Mouse (Mus musculus): Measurements from ENCODE around the gene Mrpl55. TPM values are rescaled to one million over a fixed set of nuclear protein-coding genes. Genes with fewer than 3 reads are reported as not detected.
"Not testable (repeated sequence)": the region's sequence is repeated elsewhere in the genome, so short reads cannot be mapped to it uniquely, and the experiment has no call there.

Mrpl55 gene
- polyA plus RNA-seq, 1 experiment from 2014 or later, result 95.4 TPM

GRCm38 (mm10) chr11:59208153-59208831 lies 6.0 kb downstream of the Mrpl55 start, which contains the start of gene 2310033P09Rik:
Gene 2310033P09Rik, plus strand, starts transcription at chr11:59208321.
- Histone ChIP-seq H3K27ac (replicated peaks) (peak within 1 kb of the TSS; percentile 84), H3K9ac (replicated peaks) (peak within 1 kb of the TSS; percentile 70), H3K36me3 (peaks cover 49% of the 10 kb centered on the region), H3K4me1 (peaks cover 27% of the 10 kb centered on the region), H3K4me2 (replicated peaks) (peak within 1 kb of the TSS; percentile 82), H3K27me3 (no peaks in the 10 kb centered on the region), H3K4me3 (peak within 1 kb of the TSS; percentile 79), H3K9me3 (no peaks in the 10 kb centered on the region)
- ATAC-seq (replicated peaks), result peak; percentile 89
- under 1% methylated on average over 67 of the region's 67 CpGs for WGBS

- peak overlapping the region; percentile 82 for H3K4me2 ChIP-seq (replicated peaks)
- no peaks in the 10 kb centered on the region for H3K27me3 ChIP-seq
- H3K27ac ChIP-seq (replicated peaks), result peak overlapping the region; percentile 84
- H3K4me1 ChIP-seq, result peaks cover 27% of the 10 kb centered on the region
- H3K9ac ChIP-seq (replicated peaks), result peak overlapping the region; percentile 70
- 11% methylated on average over 18 of the region's 18 CpGs for WGBS
- peaks cover 49% of the 10 kb centered on the region for H3K36me3 ChIP-seq
- no peaks in the 10 kb centered on the region for H3K9me3 ChIP-seq
- ATAC-seq (replicated peaks), result peak; percentile 36
- peak overlapping the region; percentile 79 for H3K4me3 ChIP-seq
Measured at GRCm38 (mm10) chr11:59209003-59209441, 6.7 kb downstream of the Mrpl55 start.

- Histone ChIP-seq H3K9me3 (no peaks in the 10 kb centered on the region), H3K4me3 (peak overlapping the region; percentile 79), H3K27ac (replicated peaks) (no peak overlapping the region), H3K9ac (replicated peaks) (0 out of 2 replicates have a peak overlapping the region, but pooled peaks have one; percentile 70), H3K27me3 (no peaks in the 10 kb centered on the region), H3K4me2 (replicated peaks) (peak overlapping the region; percentile 82), H3K36me3 (peaks cover 45% of the 10 kb centered on the region), H3K4me1 (peaks cover 27% of the 10 kb centered on the region)
- 49% methylated on average over 5 of the region's 5 CpGs for WGBS
- no peak for ATAC-seq (replicated peaks)
Measured at GRCm38 (mm10) chr11:59209580-59209979, 7.3 kb downstream of the Mrpl55 start.

GRCm38 (mm10) chr11:59210020-59210419 lies 7.7 kb downstream of the Mrpl55 start:
- Histone ChIP-seq H3K27me3 (no peaks in the 10 kb centered on the region), H3K4me2 (replicated peaks) (no peak overlapping the region), H3K27ac (replicated peaks) (no peak overlapping the region), H3K4me3 (no peak overlapping the region), H3K36me3 (peaks cover 42% of the 10 kb centered on the region), H3K9me3 (no peaks in the 10 kb centered on the region), H3K4me1 (peaks cover 27% of the 10 kb centered on the region), H3K9ac (replicated peaks) (no peak overlapping the region)
- WGBS, result 87% methylated on average over 4 of the region's 4 CpGs
- no peak for ATAC-seq (replicated peaks)

- H3K9ac ChIP-seq (replicated peaks); H3K4me2 ChIP-seq (replicated peaks); H3K9me3 ChIP-seq; H3K27me3 ChIP-seq; H3K27ac ChIP-seq (replicated peaks); ATAC-seq (replicated peaks); H3K4me3 ChIP-seq: not testable (repeated sequence)
- peaks cover 27% of the 10 kb centered on the region for H3K4me1 ChIP-seq
- peaks cover 28% of the 10 kb centered on the region for H3K36me3 ChIP-seq
- 90% methylated on average over 9 of the region's 9 CpGs for WGBS
Measured at GRCm38 (mm10) chr11:59211561-59211960, 9.3 kb downstream of the Mrpl55 start.

- H3K4me1 ChIP-seq, result peaks cover 27% of the 10 kb centered on the region
- not testable (repeated sequence) for H3K27me3 ChIP-seq; H3K27ac ChIP-seq (replicated peaks); H3K9ac ChIP-seq (replicated peaks); H3K9me3 ChIP-seq; H3K4me3 ChIP-seq; H3K4me2 ChIP-seq (replicated peaks); ATAC-seq (replicated peaks)
- WGBS, result 87% methylated on average over 12 of the region's 12 CpGs
- H3K36me3 ChIP-seq, result peaks cover 27% of the 10 kb centered on the region
Measured at GRCm38 (mm10) chr11:59212320-59212719, 10.0 kb downstream of the Mrpl55 start.

- Histone ChIP-seq H3K27ac (replicated peaks) (no peak overlapping the region), H3K27me3 (no peaks in the 10 kb centered on the region), H3K4me3 (no peak overlapping the region), H3K9me3 (no peaks in the 10 kb centered on the region), H3K9ac (replicated peaks) (no peak overlapping the region), H3K36me3 (peaks cover 27% of the 10 kb centered on the region), H3K4me2 (replicated peaks) (no peak overlapping the region), H3K4me1 (peaks cover 25% of the 10 kb centered on the region)
- 92% methylated on average over 12 of the region's 12 CpGs for WGBS
- ATAC-seq (replicated peaks), result no peak
Measured at GRCm38 (mm10) chr11:59212892-59213494, 10.7 kb downstream of the Mrpl55 start.

GRCm38 (mm10) chr11:59216955-59217354 lies 14.7 kb downstream of the Mrpl55 start:
- peaks cover 8% of the 10 kb centered on the region; the same call in 1 of the 2 replicates for H3K36me3 ChIP-seq
- H3K4me2 ChIP-seq (replicated peaks), result no peak overlapping the region
- ATAC-seq (replicated peaks), result no peak
- H3K27me3 ChIP-seq, result no peaks in the 10 kb centered on the region
- H3K27ac ChIP-seq (replicated peaks), result peak overlapping the region; percentile 57
- no peak overlapping the region for H3K4me3 ChIP-seq
- H3K4me1 ChIP-seq, result peaks cover 16% of the 10 kb centered on the region
- WGBS, result 62% methylated on average over 3 of the region's 3 CpGs
- H3K9me3 ChIP-seq, result no peaks in the 10 kb centered on the region
- no peak overlapping the region for H3K9ac ChIP-seq (replicated peaks)

GRCm38 (mm10) chr11:59218389-59218998 lies 16.2 kb downstream of the Mrpl55 start:
- WGBS, result 90% methylated on average over 4 of the region's 4 CpGs
- no peak for ATAC-seq (replicated peaks)
- Histone ChIP-seq H3K4me2 (replicated peaks) (no peak overlapping the region), H3K27me3 (no peaks in the 10 kb centered on the region), H3K9me3 (no peaks in the 10 kb centered on the region), H3K36me3 (0 out of 2 replicates have a peak, but pooled peaks cover 4% of the 10 kb centered on the region), H3K27ac (replicated peaks) (no peak overlapping the region), H3K9ac (replicated peaks) (no peak overlapping the region), H3K4me3 (no peak overlapping the region), H3K4me1 (peaks cover 28% of the 10 kb centered on the region)

- Histone ChIP-seq H3K4me1 (peaks cover 33% of the 10 kb centered on the region), H3K27ac (replicated peaks) (no peak overlapping the region), H3K9me3 (no peaks in the 10 kb centered on the region), H3K4me3 (no peak overlapping the region), H3K36me3 (0 out of 2 replicates have a peak, but pooled peaks cover 5% of the 10 kb centered on the region), H3K4me2 (replicated peaks) (no peak overlapping the region), H3K27me3 (no peaks in the 10 kb centered on the region), H3K9ac (replicated peaks) (no peak overlapping the region)
- no peak for ATAC-seq (replicated peaks)
Measured at GRCm38 (mm10) chr11:59219064-59219463, 16.8 kb downstream of the Mrpl55 start.

GRCm38 (mm10) chr11:59221604-59222003 lies 19.3 kb downstream of the Mrpl55 start:
- H3K9ac ChIP-seq (replicated peaks), result no peak overlapping the region
- H3K27ac ChIP-seq (replicated peaks), result no peak overlapping the region
- H3K4me2 ChIP-seq (replicated peaks), result no peak overlapping the region
- H3K4me1 ChIP-seq, result peaks cover 56% of the 10 kb centered on the region
- H3K36me3 ChIP-seq, result 0 out of 2 replicates have a peak, but pooled peaks cover 5% of the 10 kb centered on the region
- H3K27me3 ChIP-seq, result no peaks in the 10 kb centered on the region
- H3K4me3 ChIP-seq, result no peak overlapping the region
- no peak for ATAC-seq (replicated peaks)
- no peaks in the 10 kb centered on the region for H3K9me3 ChIP-seq

GRCm38 (mm10) chr11:59222306-59222705 lies 20.0 kb downstream of the Mrpl55 start:
- no peak overlapping the region for H3K4me3 ChIP-seq
- 91% methylated on average over 4 of the region's 4 CpGs for WGBS
- H3K9me3 ChIP-seq, result no peaks in the 10 kb centered on the region
- 0 out of 2 replicates have a peak, but pooled peaks cover 5% of the 10 kb centered on the region for H3K36me3 ChIP-seq
- H3K27me3 ChIP-seq, result no peaks in the 10 kb centered on the region
- H3K9ac ChIP-seq (replicated peaks), result no peak overlapping the region
- H3K27ac ChIP-seq (replicated peaks), result no peak overlapping the region
- no peak for ATAC-seq (replicated peaks)
- peaks cover 62% of the 10 kb centered on the region for H3K4me1 ChIP-seq
- no peak overlapping the region for H3K4me2 ChIP-seq (replicated peaks)

Data from forebrain, embryonic 15.5 days (tissue).